Mouse (Mus musculus): ENCODE results near the gene Adamtsl2.

Gene Adamtsl2

GRCm38 (mm10) chr2:27079152-27079584 is at the start of gene Adamtsl2:
Adamtsl2 (plus strand) TSS chr2:27079379.
- no peak for DNase-seq

GRCm38 (mm10) chr2:27032361-27032760 is 46.8 kb upstream of the Adamtsl2 start:
- DNase-seq, result no peak

GRCm38 (mm10) chr2:27036003-27036402 is 43.2 kb upstream of the Adamtsl2 start:
- DNase-seq, result no peak

GRCm38 (mm10) chr2:27037008-27037407 is 42.2 kb upstream of the Adamtsl2 start:
- no peak for DNase-seq

- DNase-seq, result peak; percentile 77
Observed at GRCm38 (mm10) chr2:27038596-27038995, 40.6 kb upstream of the Adamtsl2 start.

- no peak for DNase-seq
Observed at GRCm38 (mm10) chr2:27039286-27039685, 39.9 kb upstream of the Adamtsl2 start.

- no peak for DNase-seq
Observed at GRCm38 (mm10) chr2:27042131-27042844, 36.9 kb upstream of the Adamtsl2 start.

GRCm38 (mm10) chr2:27043461-27043860 is 35.7 kb upstream of the Adamtsl2 start:
- peak; percentile 73 for DNase-seq

GRCm38 (mm10) chr2:27044166-27044565 is 35.0 kb upstream of the Adamtsl2 start:
- no peak for DNase-seq

GRCm38 (mm10) chr2:27044641-27045040 is 34.5 kb upstream of the Adamtsl2 start:
- DNase-seq, result no peak

GRCm38 (mm10) chr2:27045979-27046770 is 33.0 kb upstream of the Adamtsl2 start:
- DNase-seq, result no peak

GRCm38 (mm10) chr2:27049408-27049807 is 29.8 kb upstream of the Adamtsl2 start:
- DNase-seq, result no peak

- no peak for DNase-seq
Observed at GRCm38 (mm10) chr2:27058251-27058650, 20.9 kb upstream of the Adamtsl2 start.

- no peak for DNase-seq
Observed at GRCm38 (mm10) chr2:27058751-27059150, 20.4 kb upstream of the Adamtsl2 start.

GRCm38 (mm10) chr2:27059187-27059586 is 20.0 kb upstream of the Adamtsl2 start:
- no peak for DNase-seq

GRCm38 (mm10) chr2:27067124-27067523 is 12.1 kb upstream of the Adamtsl2 start:
- no peak for DNase-seq

- DNase-seq, result no peak
Observed at GRCm38 (mm10) chr2:27067996-27068395, 11.2 kb upstream of the Adamtsl2 start.

GRCm38 (mm10) chr2:27069646-27070045 is 9.5 kb upstream of the Adamtsl2 start:
- DNase-seq, result no peak

GRCm38 (mm10) chr2:27070247-27070813 is 8.8 kb upstream of the Adamtsl2 start:
- DNase-seq, result no peak

- DNase-seq, result no peak
Observed at GRCm38 (mm10) chr2:27071137-27071536, 8.0 kb upstream of the Adamtsl2 start.

GRCm38 (mm10) chr2:27071978-27072377 is 7.2 kb upstream of the Adamtsl2 start, which contains the start of gene Mymk:
Mymk (minus strand) TSS chr2:27072179.
- no peak for DNase-seq

GRCm38 (mm10) chr2:27073407-27073806 is 5.8 kb upstream of the Adamtsl2 start:
- DNase-seq, result no peak

GRCm38 (mm10) chr2:27074804-27075203 is 4.4 kb upstream of the Adamtsl2 start:
- no peak for DNase-seq

- DNase-seq, result peak; percentile 46
Observed at GRCm38 (mm10) chr2:27075485-27075884, 3.7 kb upstream of the Adamtsl2 start.
